Mouse (Mus musculus): ENCODE measurements around the gene Ppp2r5c.
A peak's percentile ranks its signal among the peaks of the same experiment; 100 is the strongest.

Ppp2r5c gene

DNA sequence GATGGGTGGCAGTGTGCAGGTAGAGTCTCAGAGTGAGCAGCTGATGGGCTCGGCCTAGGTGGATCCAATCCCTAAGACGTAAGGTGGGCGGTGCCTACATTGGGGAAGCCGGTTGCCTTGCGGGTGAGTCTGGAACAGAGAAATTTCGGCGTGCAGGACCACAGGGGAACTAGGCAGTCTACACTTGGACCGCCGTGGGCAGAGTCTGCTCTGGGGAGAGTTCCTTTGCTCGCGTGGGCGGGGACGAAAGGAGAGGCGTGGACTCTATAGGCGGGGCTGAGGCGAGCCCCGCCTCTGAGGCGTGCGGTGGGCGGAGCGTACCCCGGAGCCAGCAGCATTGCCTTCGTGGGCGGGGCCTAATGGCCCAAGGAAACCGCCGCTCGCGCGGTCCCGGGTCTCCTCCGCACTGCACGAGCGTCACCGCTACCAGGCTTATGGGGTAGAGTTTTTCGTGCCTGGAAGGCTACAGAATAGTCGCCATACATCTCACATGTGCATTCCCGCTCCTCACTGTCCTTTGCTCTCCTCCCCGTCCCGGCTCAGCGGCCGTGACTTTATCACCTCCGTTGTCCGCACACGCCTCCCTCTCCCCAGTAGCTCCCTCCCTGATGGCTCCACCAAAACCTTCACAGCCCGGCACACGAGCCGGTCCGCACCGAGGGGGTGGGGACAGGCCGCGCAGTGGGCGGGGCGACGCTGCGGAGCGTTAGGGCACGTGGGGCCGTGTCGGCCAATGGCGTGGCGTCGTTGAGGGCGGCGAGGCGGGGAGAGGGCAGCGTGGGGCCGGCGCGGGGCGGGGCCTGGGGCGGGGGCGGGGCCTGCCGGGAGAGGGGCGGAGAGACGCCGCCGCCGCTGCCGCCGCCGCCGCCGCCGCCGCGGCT, at the start of gene Ppp2r5c:
Gene Ppp2r5c (plus strand): TSS at position 831 of the 881 bp plus-strand sequence.
- DNase-seq (ENCODE audit: low read depth, low spot score) = peak; percentile 92

DNA sequence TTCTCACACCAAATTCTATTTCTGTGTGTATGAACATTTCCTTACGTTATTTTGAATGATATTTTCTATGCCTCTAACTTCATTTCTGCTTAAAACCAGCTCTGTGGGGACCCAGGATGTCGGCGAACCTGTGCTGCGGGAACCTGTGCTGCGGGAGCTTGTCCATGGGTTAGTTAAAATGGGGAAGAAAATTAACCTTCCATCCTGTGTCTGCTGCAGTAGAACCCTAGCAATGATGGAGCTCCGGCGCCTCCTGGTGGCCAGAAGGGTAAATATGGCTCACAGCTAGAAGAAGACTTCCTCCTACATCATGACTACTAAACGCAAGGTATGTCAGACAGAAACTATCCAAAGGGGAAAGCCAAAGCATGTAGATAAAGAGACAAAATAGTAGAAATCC, 48.6 kb upstream of the Ppp2r5c start:
- peak; percentile 76 for DNase-seq (ENCODE audit: low read depth, low spot score)

DNA sequence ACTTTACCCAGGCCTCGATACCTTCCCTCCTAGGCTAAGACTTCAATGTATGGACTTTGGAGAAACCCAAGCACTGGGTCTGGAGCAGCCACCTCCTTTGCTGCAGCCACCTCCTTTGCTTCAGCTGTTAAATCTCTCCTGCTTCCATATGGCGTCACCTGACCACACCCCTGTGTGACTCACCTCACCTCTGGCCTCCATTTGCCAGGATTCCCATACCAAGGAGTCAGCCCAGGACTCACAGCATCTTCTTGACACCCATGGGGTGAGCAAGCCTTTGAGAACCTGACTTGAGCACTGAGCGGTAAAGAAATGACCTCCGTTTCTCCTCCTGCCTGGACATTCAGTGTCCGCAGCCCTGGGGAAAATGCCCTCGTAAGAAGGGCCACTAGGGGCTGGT, 47.8 kb upstream of the Ppp2r5c start:
- no peak for DNase-seq (ENCODE audit: low read depth, low spot score)

DNA sequence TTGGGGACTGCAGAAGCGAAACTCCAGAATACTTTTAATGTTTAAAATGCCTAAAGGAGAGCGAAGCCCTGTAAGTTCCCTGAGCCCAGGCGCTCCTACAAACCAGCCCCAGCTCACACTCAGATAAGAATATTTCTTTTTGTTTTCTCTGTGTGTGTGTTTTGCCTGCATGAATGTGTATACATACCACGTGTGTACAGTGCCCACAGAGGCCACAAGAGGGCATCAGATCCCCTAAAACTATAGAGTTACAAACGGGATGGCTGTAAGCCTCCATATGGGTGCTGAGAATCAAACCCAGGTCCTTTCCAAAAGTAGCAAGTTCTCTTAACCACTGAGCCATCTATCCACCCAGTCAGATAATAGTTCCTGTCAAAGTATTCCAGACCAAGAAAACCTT, 46.0 kb upstream of the Ppp2r5c start:
- DNase-seq (ENCODE audit: low read depth, low spot score) = peak; percentile 71

DNA sequence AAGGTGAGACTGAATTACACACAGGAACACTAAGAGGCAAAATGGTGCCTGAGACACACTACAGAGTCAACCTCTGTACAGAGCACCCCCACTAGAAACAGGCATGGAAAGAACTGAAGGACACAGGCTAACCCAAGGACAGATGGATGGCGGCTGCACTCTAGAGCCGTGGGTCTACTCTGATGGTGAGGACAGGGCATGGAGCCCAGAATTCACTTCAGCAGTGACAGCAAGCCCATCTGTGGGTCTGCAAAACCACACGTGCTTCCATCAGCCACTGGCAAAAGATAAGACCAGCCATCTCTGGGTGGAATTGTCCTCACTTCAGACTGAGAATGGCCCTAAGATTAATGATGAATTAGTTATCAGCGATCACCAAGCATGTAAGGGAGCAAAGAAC, 45.0 kb upstream of the Ppp2r5c start:
- DNase-seq (ENCODE audit: low read depth, low spot score) = no peak

DNA sequence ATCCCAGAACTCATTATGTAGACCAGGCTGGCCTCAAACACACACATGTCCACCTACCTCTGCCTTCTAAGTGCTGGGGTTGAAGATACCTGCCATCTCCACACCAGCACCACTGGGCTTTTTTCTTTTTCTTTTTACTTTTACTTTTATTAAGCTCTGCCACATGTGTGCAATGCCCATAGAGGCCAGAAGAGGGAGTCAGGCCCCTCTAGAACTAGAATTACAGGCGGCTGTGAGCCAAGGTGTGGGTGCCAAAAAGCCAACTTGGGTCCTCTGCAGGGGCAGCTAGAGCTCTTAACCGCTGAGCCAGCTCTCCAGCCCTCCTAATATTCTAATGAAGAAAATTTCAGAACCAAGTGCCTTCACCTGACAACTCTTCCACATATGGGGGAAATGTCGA, 30.7 kb upstream of the Ppp2r5c start:
- peak; percentile 88 for DNase-seq (ENCODE audit: low read depth, low spot score)

DNA sequence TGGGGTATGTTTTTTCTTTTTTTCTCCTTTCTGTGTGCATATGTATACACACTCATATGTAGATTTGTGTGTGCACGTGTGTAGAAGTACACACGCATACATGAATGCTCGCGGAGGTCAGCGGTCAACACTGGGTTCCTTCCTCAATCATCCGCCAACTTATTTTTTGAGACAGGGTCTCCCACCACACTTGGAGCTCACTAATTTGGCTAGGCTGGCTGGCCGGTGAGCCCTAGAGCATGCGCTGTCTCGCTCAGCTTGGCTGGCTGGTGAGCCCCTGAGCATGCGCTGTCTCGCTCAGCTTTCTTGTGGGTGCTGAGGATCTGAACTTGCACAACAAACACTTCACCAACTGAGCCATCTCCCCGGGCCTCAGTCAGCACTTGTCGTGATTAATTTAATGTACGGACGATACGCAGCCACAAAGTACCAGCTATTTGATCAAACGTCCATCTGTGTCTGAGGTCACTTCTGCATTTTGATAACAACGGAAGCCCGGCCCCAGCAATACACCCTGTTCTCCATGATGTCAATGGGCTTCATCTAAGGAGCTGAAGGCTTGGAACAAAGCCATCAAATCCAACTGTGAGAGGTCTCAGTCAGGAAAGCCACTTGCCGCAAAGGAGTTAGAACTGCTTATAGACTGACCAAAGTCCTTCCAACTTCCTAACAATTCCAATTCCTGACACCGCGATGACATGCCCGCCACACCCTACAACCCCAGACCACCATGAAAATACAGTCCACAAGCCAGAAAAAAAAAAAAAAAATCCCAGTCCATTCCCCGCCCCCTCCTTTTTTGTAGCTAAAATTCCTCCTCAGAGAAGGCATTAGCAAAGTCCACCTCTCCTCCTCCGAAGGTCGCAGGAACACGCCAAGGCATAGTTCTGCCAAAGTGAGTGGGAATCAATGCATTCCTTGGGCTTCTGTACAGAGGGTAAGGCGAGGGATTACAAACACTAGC, 29.6 kb upstream of the Ppp2r5c start:
- DNase-seq (ENCODE audit: low read depth, low spot score) = peak; percentile 80

DNA sequence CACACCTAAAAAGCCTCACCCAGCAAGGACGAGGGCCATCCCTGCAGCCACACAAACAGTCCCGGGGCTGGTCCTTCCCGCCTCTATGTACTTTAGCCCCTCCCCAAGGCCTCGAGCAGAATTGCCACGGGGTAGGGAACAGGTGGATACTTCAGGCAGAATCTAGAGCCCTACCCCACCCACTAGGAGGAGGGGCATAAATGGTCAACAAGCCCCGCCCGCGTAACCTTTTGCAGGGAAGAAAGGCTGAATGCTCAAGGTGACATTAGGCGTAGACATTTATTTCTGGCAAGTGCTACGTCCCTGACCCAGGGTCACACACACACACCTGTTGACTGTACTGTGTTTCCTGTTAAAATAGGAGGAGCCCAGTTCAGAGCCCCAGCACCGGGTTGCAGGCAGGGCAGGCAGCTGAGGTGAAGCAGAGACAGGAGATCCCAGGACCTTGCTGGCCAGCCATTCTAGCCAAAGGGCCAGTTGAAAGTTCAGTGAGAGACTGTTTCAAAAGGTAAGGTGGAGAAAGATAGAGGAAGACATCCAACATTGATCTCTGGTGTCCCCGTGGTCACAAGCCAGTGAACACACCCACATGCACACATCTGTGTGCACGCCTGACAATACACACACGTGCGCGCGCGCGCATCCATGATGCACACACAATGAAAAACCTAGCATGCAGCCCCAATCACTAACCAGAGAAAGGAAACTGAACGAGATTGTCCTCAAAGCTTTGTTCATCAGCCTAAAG, 28.8 kb upstream of the Ppp2r5c start:
- peak; percentile 99 for DNase-seq (ENCODE audit: low read depth, low spot score)

DNA sequence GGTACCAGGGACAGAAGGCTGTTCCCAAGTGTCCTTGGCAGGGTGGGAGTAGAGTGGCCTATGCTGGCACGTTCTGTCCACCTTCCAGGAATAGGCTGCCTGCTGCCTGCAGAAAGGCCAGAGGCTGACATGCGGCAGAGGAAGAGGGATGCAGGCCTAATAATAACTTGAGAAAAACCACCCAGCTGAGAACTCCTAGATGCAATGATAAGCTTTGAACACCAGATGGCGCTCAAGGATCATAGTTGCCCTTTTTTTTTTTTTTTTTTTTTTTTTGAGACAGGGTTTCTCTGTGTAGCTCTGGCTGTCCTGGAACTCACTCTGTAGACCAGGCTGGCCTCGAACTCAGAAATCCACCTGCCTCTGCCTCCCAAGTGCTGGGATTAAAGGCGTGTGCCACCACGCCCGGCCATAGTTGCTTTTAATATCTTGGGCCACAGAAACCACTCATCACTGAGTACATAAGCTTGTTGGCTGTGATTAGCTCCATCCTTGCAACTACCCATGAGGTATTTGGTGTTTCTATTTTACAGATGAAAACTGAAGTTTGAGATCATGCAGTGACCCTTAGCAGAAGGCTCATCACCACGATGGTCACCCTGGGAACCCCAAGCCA, 28.1 kb upstream of the Ppp2r5c start:
- peak; percentile 82 for DNase-seq (ENCODE audit: low read depth, low spot score)

DNA sequence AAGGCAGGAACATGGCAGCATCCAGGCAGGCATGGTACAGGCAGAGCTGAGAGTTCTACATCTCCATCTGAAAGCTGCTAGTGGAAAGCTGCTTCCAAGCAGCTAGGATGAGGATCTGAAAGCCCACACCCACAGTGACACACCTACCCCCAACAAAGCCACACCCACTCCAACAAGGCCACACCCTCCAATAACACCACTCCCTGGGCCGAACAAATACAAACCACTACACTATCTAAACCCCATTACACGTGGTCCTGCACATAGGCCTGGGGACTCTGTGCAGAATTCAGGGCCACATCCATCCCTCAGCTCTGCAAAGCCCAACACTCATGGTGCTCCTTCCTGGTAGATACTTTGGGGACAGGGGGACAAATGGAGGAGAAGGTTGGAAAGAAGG, 27.0 kb upstream of the Ppp2r5c start:
- peak; percentile 80 for DNase-seq (ENCODE audit: low read depth, low spot score)

DNA sequence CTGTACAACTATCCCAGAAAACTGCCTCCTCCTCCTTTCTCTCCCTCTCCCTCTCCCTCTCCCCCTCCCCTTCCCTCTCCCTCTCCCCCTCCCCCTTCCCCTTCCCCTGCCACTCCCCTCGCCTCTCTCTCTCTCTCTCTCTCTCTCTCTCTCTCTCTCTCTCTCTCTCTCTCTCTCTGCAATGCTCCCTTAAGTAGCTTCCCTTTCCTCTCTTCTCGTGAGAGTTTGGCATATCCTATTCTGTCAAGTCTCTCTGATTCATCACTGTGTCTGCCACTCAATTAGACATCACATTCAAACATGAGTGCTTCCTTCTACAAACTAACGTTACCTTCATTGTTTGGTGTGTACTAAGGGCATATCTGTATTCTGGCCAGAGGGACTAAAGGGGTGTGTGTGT, 25.6 kb upstream of the Ppp2r5c start:
- no peak for DNase-seq (ENCODE audit: low read depth, low spot score)

DNA sequence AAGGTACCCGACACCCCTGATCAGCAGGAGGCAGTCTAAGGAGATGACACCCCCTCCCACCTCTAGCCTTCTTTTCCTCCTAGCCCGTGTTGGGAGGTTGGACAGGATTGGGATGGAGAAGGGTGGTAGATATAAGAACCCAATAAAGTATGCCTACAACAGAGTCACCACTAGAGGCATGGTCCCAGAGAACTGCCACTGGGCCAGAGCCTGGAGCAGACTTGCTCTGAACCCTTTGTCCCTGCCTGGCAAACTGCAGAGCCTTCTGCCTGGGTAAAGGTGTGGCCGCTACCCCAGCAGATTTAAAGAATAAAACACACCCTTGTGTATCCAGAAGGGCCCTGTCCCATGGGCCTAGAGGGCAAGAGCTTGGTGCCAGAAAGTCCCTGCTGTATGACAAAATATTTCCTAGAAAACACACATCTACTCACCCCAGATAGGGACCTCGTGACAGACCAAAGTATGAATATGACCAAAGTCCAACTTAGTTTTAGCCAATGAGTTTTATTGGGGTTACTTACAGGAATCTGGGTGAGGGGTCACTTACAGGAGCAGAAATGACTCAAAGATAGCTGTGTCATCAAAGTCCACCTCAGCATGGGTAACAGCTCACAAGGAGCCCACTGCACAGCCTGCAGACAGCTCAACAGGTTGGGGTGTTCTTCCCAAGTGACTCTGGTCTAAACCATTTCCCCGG, 22.8 kb upstream of the Ppp2r5c start:
- DNase-seq (ENCODE audit: low read depth, low spot score) = peak; percentile 29

DNA sequence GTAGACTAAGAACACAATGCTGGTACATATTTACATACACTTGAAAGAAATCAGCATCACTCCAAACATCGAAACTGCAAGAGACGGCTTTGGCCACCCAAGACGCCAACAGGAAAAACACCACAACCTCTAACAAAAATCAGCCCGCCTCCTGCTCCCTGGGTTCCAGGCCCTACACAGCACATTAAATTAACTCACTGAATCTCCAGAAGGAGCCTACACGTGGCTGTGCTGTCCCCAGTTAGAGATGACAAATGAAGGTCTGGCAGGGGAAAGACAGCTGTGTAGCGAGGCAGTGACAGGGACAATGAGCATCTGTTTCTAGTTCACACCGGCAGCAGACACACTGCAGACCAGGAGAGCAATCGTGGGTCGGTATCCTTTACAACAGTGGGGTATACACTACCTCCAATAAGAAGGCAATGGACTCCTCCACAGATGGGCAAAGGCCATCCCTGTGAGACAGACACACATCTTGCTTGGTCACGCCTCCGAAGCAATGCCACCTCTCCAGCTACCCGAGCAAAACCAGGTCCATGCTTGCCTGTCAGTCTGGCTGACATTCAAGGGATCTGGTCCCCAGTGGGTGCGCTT, 20.4 kb upstream of the Ppp2r5c start:
- DNase-seq (ENCODE audit: low read depth, low spot score) = peak; percentile 32

DNA sequence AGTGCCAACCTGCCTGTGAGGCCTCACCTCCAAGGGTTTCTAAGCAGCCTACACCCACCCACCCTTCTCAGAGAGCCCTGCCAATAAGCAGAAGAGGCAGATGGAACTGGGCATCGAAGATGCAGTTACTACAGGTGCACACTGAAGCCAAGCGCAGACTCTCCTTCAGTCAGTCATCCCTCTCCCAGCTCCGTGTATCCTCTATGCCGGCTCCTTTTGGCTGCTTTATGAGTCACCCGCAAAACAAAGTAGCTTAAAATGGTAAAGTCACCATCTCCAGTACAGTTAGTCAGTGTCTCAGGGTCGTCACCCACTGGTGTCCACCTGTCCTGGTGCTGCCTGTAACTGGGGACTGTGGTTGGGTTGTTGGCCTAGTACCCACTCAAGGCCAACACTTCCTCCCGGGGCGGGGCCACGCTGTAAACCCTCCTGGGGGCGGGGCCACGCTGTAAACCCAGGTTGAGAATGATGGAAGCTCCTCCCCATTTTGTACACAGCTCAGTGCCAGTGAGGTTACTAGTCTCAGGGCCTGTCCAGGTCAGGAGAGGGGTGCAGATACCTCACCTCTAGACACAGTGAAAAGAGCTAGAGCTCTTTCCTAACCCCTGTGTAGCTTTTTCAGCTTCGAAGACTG, 17.5 kb upstream of the Ppp2r5c start:
- peak; percentile 87 for DNase-seq (ENCODE audit: low read depth, low spot score)

DNA sequence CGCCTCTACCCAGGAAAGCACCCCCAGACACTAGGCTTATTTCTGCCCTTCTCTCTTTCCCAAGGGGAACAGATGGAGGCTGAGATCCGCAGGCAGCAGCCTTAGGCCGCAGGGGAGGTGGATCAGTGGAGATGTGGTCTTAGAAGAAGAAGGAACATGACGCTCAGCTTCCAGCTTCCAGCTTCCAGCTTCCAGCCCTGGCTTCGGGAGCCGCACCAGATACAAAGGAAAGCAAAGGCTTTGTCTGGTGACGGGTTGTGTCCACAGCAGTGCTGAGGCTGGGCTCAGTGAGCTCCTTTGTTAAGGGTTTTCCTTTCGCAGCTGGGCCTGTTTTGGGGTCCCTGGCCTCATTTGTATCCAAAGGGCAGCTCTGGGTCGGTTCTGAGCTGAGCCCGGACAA, 16.9 kb upstream of the Ppp2r5c start:
- no peak for DNase-seq (ENCODE audit: low read depth, low spot score)

DNA sequence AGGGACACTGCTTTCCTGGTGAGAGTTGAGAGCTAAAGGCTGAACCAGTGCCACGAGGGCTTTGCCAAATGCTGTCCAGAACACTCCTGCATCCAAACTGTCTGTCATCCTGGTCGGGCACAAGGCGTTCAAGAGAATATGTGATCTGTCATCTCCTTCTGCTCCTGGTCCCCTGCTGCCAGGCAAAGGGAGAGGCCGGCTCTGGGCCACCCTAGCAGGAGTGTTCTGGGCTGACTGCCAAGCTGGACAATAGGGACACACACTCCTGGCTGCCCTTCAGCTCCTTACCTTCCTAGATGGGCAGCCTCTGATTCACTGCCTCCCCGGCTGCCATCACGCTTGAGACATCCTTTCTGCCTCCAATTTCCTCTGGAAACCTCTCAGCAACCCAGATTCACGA, 15.1 kb upstream of the Ppp2r5c start:
- no peak for DNase-seq (ENCODE audit: low read depth, low spot score)

DNA sequence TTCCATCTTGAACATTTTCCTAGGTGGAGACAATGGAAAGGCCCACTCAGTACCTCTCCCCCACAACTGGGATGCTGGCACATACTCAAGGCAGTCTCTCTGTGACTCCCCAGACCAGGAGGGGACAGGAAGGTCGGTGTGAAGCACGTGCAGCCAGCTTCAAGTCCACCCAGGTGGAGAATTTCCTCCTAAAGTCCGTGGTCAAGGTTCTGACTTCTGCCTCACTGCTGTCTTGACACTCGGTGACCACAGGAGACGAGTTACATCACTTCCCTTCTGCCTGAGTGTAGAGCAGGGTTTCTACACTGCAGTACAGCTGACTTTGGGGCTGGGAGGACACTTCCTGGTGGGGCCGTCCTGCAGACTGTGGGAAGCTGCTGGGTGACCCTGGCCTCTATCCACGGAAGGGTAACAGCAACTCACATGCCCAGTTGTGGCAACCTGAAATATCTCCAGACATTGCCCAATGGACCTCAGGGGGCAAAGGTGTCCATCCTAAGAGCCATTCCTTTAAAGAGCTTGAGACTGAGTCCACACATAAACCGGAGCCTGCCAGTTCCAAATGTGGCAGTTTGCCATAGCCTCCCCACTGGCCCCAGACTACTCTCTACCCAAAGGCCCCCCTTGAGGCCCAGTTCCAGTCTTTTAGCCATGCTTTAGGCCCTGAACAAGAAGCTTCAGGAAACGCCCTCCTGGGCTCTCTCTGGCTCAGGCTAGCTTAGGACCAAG, 10.1 kb upstream of the Ppp2r5c start:
- DNase-seq (ENCODE audit: low read depth, low spot score) = no peak

DNA sequence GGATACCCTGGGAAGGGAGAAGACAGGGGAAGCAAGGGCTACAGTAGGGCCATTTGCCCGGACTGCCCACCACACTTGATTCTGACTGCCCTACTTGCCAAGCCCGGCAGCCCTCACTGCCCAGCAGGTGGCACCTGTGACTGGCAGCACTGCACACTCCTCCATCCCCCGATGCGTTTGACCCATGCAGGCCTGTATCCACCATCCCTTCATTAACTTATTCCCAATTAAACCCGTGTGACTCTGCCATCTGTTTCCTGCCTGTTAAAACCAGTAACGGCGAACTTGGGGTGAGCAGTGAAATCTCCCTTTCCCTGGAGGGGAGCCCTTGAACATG, 9.6 kb upstream of the Ppp2r5c start:
- DNase-seq (ENCODE audit: low read depth, low spot score) = no peak

DNA sequence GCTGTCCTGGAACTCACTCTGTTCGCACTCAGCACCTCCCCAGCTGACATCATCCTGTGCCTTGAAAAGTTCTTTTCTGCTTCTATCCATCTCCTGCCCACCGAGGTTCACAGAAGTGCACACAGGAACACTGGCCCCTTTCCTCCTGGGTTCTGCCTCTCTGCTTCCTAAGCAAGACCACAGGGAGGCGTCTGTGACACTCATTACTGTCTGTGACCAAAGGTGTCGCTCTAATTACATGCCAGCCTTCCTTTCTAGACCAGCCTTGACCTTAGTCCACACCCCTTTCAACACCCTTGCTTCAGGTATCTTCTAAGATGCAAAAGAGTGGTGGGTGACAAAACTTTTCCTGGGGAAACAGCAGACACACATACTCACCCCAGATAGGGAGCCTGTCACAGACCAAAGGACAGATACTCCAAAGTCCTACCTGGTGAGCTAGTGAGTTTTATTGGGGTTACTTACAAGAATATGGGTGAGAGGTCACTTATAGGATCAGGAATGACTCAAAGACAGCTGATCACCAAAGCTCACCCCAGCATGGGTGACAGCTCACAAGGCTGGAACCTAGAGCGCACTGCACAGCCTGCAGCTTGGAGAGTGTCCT, 8.4 kb upstream of the Ppp2r5c start:
- DNase-seq (ENCODE audit: low read depth, low spot score) = peak; percentile 83
